Mouse (Mus musculus) heart, embryonic 15.5 days (tissue): ENCODE results near the gene Rexo1. TPM values are rescaled to one million over a fixed set of nuclear protein-coding genes. Genes with fewer than 3 reads are reported as not detected.

Experiments used
- ATAC-seq: fragments of 200-750 bp; cut with Nextera tagmentation; replicated peaks from 2 replicates; pipeline ENCODE4 v1.8.0; 2017; ENCODE audit warnings: low read depth, moderate TSS enrichment; ENCODE audit not compliant: insufficient number of reproducible peaks, insufficient read depth, low FRiP score
- H3K27ac ChIP-seq: fragments of 300-500 bp; sonication (generic); 2 replicates; pipeline ENCODE4 v1.5.1; 2015; ENCODE audit warnings: mild to moderate bottlenecking, inconsistent platforms
- H3K27me3 ChIP-seq: fragments of 300-500 bp; sonication (generic); 2 replicates; pipeline ENCODE4 v1.6.1; 2015; ENCODE audit warnings: inconsistent platforms
- H3K36me3 ChIP-seq: fragments of 300-500 bp; sonication (generic); 2 replicates; pipeline ENCODE4 v1.6.1; 2015; ENCODE audit warnings: mild to moderate bottlenecking, inconsistent platforms
- H3K4me1 ChIP-seq: fragments of 300-500 bp; sonication (generic); replicated peaks from 2 replicates; pipeline ENCODE4 v1.6.1; 2015; ENCODE audit warnings: inconsistent platforms
- H3K4me2 ChIP-seq: fragments of 300-500 bp; sonication (generic); 2 replicates; pipeline ENCODE4 v1.6.1; 2015; ENCODE audit warnings: inconsistent platforms, mild to moderate bottlenecking, moderate library complexity
- H3K4me3 ChIP-seq: fragments of 300-500 bp; sonication (generic); 2 replicates; pipeline ENCODE4 v1.5.1; 2015; ENCODE audit warnings: mild to moderate bottlenecking, inconsistent platforms
- H3K9ac ChIP-seq: fragments of 300-500 bp; sonication (generic); 2 replicates; pipeline ENCODE4 v1.6.1; 2015; ENCODE audit warnings: mild to moderate bottlenecking, inconsistent platforms
- H3K9me3 ChIP-seq: fragments of 300-500 bp; sonication (generic); replicated peaks from 2 replicates; pipeline ENCODE4 v1.6.1; 2016; ENCODE audit warnings: inconsistent platforms
- WGBS: fragments of 180-500 bp; shearing (Covaris S2); methylation state at CpG from one replicate; pipeline ENCODE4 v1.1.7; 2015; ENCODE audit warnings: mixed read lengths; 5-methylcytosine and 5-hydroxymethylcytosine counted together
- polyA plus RNA-seq: library from polyadenylated mRNA; unstranded; fragments of >200 nt; fragmentation: Nextera tagmentation; extraction: Ambion mirVana; gene quantifications from 2 replicates; pipeline ENCODE4 v1.2.1, GENCODE M21; 2015

Gene Rexo1
- polyA plus RNA-seq, 1 experiment from 2014 or later, result 13.6 TPM

GRCm38 (mm10) chr10:80584045-80584488 lies 22.7 kb upstream of the Rexo1 start:
- Histone ChIP-seq H3K36me3 (peaks cover 26% of the 10 kb centered on the region), H3K4me1 (peaks cover 53% of the 10 kb centered on the region)
- WGBS, result 52% methylated on average over 12 of the region's 12 CpGs

DNA sequence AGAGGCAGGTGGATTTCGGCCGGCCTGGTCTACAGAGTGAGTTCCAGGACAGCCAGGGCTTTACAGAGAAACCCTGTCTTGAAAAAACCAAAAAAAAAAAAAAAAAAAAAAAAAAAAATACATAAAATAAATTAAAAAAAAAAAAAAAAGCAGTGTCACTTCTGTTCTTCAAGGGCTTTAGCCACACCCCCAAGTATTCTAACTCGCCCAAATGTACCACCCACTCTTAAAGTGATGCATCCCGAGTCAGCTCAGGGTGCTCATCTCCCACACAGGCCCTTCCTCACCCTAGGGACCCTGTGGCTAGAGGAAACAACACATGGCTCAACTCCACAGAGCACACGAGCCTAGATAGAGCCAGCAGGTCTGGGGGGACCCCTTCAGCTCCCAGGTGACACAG lies 21.7 kb upstream of the Rexo1 start:
- Histone ChIP-seq H3K4me1 (peaks cover 53% of the 10 kb centered on the region), H3K27me3 (no peaks in the 10 kb centered on the region), H3K9ac (no peak overlapping the region), H3K27ac (no peak overlapping the region), H3K36me3 (peaks cover 26% of the 10 kb centered on the region), H3K9me3 (no peaks in the 10 kb centered on the region), H3K4me3 (no peak overlapping the region), H3K4me2 (no peak overlapping the region)
- 77% methylated on average over 5 of the region's 5 CpGs for WGBS
- no peak for ATAC-seq

More at GRCm38 (mm10) chr10:80584045-80584488, 22.7 kb upstream of the Rexo1 start:
- no peak overlapping the region for H3K9ac ChIP-seq
- ATAC-seq, result no peak
- no peak overlapping the region; the same call in 1 of the 2 replicates for H3K4me2 ChIP-seq
- H3K4me3 ChIP-seq, result no peak overlapping the region
- no peaks in the 10 kb centered on the region for H3K27me3 ChIP-seq
- 0 out of 2 replicates have a peak overlapping the region, but pooled peaks have one; percentile 46 for H3K27ac ChIP-seq
- H3K9me3 ChIP-seq, result no peaks in the 10 kb centered on the region

GRCm38 (mm10) chr10:80578911-80579310 lies 17.6 kb upstream of the Rexo1 start:
- Histone ChIP-seq H3K9ac (no peak overlapping the region), H3K36me3 (peaks cover 14% of the 10 kb centered on the region), H3K4me3 (no peak overlapping the region), H3K27me3 (no peaks in the 10 kb centered on the region), H3K4me2 (peak overlapping the region; percentile 91), H3K27ac (peak overlapping the region; percentile 94), H3K4me1 (peaks cover 47% of the 10 kb centered on the region), H3K9me3 (no peaks in the 10 kb centered on the region)
- WGBS, result 14% methylated on average over 8 of the region's 8 CpGs
- ATAC-seq, result no peak

DNA sequence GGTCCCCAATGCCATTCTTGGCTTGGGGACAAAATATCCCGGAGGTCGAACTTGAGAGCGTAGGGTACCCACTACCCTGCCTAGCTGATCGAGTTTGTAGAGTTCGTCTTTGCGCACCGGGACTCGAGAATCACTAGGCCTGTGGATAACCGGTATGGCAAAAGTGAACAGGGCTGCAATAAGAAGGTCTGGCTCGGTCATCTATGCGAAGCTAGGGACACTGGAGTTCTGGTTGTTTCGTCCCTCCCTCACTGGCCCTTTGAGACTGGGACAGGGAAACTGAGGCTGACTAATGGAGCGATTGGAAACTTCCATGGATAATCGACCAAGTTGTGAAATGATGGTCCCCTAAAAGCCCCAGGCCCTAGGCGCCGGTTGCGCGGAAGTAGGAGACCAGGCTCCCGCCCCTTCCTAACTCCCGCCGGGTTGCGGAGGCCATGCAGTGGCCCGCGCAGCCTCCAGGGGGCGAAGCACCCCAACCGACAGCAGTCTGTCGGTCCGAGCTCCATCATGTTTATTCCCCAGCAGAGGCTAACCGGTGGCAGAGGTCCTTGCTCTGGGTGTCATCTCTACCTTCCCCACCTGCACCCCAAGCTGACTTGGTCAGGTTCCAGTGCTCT lies 16.9 kb upstream of the Rexo1 start:
- no peaks in the 10 kb centered on the region for H3K27me3 ChIP-seq
- WGBS, result under 1% methylated on average over 29 of the region's 29 CpGs
- peak; percentile 29; the same call in 1 of the 2 replicates for ATAC-seq

GRCm38 (mm10) chr10:80577195-80578130 lies 16.1 kb upstream of the Rexo1 start, which contains the start of gene Klf16:
Gene Klf16, minus strand, starts transcription at chr10:80577321.
- under 1% methylated on average over 86 of the region's 97 CpGs for WGBS
- H3K9me3 ChIP-seq, result no peaks in the 10 kb centered on the region
- peak within 1 kb of the TSS; percentile 94 for H3K27ac ChIP-seq
- H3K4me3 ChIP-seq, result peak within 1 kb of the TSS; percentile 89
- peak within 1 kb of the TSS; percentile 91 for H3K4me2 ChIP-seq
- H3K4me1 ChIP-seq, result peaks cover 53% of the 10 kb centered on the region
- peak; percentile 85 for ATAC-seq
- no peaks in the 10 kb centered on the region for H3K27me3 ChIP-seq
- H3K36me3 ChIP-seq, result 0 out of 2 replicates have a peak, but pooled peaks cover 5% of the 10 kb centered on the region
- H3K9ac ChIP-seq, result peak within 1 kb of the TSS; percentile 80

More for the DNA sequence above, 16.9 kb upstream of the Rexo1 start:
- peak overlapping the region; percentile 80 for H3K9ac ChIP-seq
- peak overlapping the region; percentile 91 for H3K4me2 ChIP-seq
- H3K27ac ChIP-seq, result peak overlapping the region; percentile 94
- no peaks in the 10 kb centered on the region for H3K9me3 ChIP-seq
- H3K4me3 ChIP-seq, result peak overlapping the region; percentile 89
- H3K4me1 ChIP-seq, result peaks cover 48% of the 10 kb centered on the region
- peaks cover 9% of the 10 kb centered on the region for H3K36me3 ChIP-seq

GRCm38 (mm10) chr10:80576351-80577194 lies 15.2 kb upstream of the Rexo1 start:
- Histone ChIP-seq H3K27ac (peak overlapping the region; percentile 94), H3K9ac (peak overlapping the region; percentile 80), H3K36me3 (no peaks in the 10 kb centered on the region), H3K4me3 (peak overlapping the region; percentile 89), H3K4me1 (peaks cover 62% of the 10 kb centered on the region), H3K9me3 (no peaks in the 10 kb centered on the region), H3K27me3 (no peaks in the 10 kb centered on the region), H3K4me2 (peak overlapping the region; percentile 91)
- peak; percentile 0; the same call in 1 of the 2 replicates for ATAC-seq
- WGBS, result under 1% methylated on average over 87 of the region's 96 CpGs

DNA sequence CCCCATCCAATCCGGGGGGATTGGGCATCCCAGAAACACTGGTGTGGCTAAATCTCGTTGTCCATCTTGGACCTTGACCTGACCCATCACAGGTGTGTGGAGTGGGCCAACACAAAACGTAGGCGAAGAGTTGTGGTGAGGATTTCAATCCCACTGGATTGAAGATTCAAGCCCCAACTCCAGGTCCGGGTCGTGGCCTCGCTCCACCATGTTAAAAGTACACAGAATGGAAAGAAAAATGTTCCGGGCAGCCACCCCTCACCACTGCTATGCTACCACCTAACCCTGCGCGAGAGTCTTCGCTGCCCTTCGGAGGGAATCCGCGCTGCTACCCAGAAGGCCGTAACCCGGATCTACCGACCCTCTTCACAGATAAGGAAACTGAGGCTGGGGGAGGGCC lies 14.6 kb upstream of the Rexo1 start:
- no peaks in the 10 kb centered on the region for H3K27me3 ChIP-seq
- no peaks in the 10 kb centered on the region for H3K36me3 ChIP-seq
- no peaks in the 10 kb centered on the region for H3K9me3 ChIP-seq
- peak overlapping the region; percentile 80 for H3K9ac ChIP-seq
- no peak overlapping the region for H3K27ac ChIP-seq
- no peak for ATAC-seq
- H3K4me2 ChIP-seq, result peak overlapping the region; percentile 91
- 12% methylated on average over 17 of the region's 17 CpGs for WGBS
- peaks cover 68% of the 10 kb centered on the region for H3K4me1 ChIP-seq
- peak overlapping the region; percentile 89 for H3K4me3 ChIP-seq

GRCm38 (mm10) chr10:80574896-80575295 lies 13.5 kb upstream of the Rexo1 start:
- no peaks in the 10 kb centered on the region for H3K9me3 ChIP-seq
- no peaks in the 10 kb centered on the region for H3K27me3 ChIP-seq
- no peak overlapping the region for H3K27ac ChIP-seq
- H3K4me1 ChIP-seq, result peaks cover 78% of the 10 kb centered on the region
- peak overlapping the region; percentile 91; the same call in 1 of the 2 replicates for H3K4me2 ChIP-seq
- 80% methylated on average over 3 of the region's 3 CpGs for WGBS
- no peaks in the 10 kb centered on the region for H3K36me3 ChIP-seq
- H3K9ac ChIP-seq, result no peak overlapping the region
- H3K4me3 ChIP-seq, result peak overlapping the region; percentile 89; the same call in 1 of the 2 replicates
- no peak for ATAC-seq

- Histone ChIP-seq H3K27me3 (no peaks in the 10 kb centered on the region), H3K36me3 (no peaks in the 10 kb centered on the region), H3K27ac (no peak overlapping the region), H3K4me2 (peak overlapping the region; percentile 19; the same call in 1 of the 2 replicates), H3K4me1 (peaks cover 86% of the 10 kb centered on the region), H3K9me3 (no peaks in the 10 kb centered on the region), H3K4me3 (no peak overlapping the region), H3K9ac (peak overlapping the region; percentile 34; the same call in 1 of the 2 replicates)
- 49% methylated on average over 9 of the region's 9 CpGs for WGBS
- no peak for ATAC-seq
These were observed 12.6 kb upstream of the Rexo1 start for GRCm38 (mm10) chr10:80573944-80574343.

- peaks cover 75% of the 10 kb centered on the region for H3K4me1 ChIP-seq
These were observed 11.1 kb upstream of the Rexo1 start for GRCm38 (mm10) chr10:80572477-80572876.

More at GRCm38 (mm10) chr10:80572477-80572876, 11.1 kb upstream of the Rexo1 start:
- H3K36me3 ChIP-seq, result peaks cover 7% of the 10 kb centered on the region; the same call in 1 of the 2 replicates
- no peak overlapping the region for H3K9ac ChIP-seq
- H3K27me3 ChIP-seq, result no peaks in the 10 kb centered on the region
- H3K9me3 ChIP-seq, result no peaks in the 10 kb centered on the region
- ATAC-seq, result no peak
- no peak overlapping the region for H3K27ac ChIP-seq
- no peak overlapping the region for H3K4me2 ChIP-seq
- H3K4me3 ChIP-seq, result no peak overlapping the region
- WGBS, result 74% methylated on average over 2 of the region's 2 CpGs
